Mouse (Mus musculus) spleen, adult 2 months (tissue): ENCODE results near the gene Tmcc2. TPM values are rescaled to one million over a fixed set of nuclear protein-coding genes. Genes with fewer than 3 reads are reported as not detected.

ENCODE experiments used
- DNase-seq, 2 experiments: peaks; one replicate each; pipeline versions ENCODE4 v3.0.0 to v3.0.0-alpha.2; 2012 to 2021; ENCODE audit warnings: low spot score in 2 of 2, low read depth in 1 of 2
- H3K27ac ChIP-seq: fragments of 200-500 bp; 2 replicates; pipeline ENCODE4 v1.5.1; 2012; ENCODE audit warnings: low read length, inconsistent platforms; ENCODE audit not compliant: insufficient read depth
- H3K27me3 ChIP-seq: fragments of 200-500 bp; 2 replicates; pipeline ENCODE4 v1.6.1; 2012; ENCODE audit warnings: mild to moderate bottlenecking, moderate library complexity, low read length, inconsistent platforms; ENCODE audit not compliant: control insufficient read depth, insufficient read depth
- H3K36me3 ChIP-seq: fragments of 200-500 bp; 2 replicates; pipeline ENCODE4 v1.6.1; 2012; ENCODE audit warnings: mild to moderate bottlenecking, low read length, inconsistent platforms; ENCODE audit not compliant: control insufficient read depth, insufficient read depth
- H3K4me1 ChIP-seq: fragments of 200-500 bp; 2 replicates; pipeline ENCODE4 v1.6.1; 2011; ENCODE audit warnings: inconsistent platforms; ENCODE audit not compliant: control insufficient read depth, insufficient read depth, insufficient read length
- H3K4me3 ChIP-seq: fragments of 200-500 bp; 2 replicates; pipeline ENCODE4 v1.5.1; 2011; ENCODE audit warnings: mild to moderate bottlenecking, inconsistent platforms; ENCODE audit not compliant: insufficient read depth, insufficient read length; ENCODE audit errors: extremely low read depth
- CTCF ChIP-seq: fragments of 200-500 bp; IDR thresholded peaks from 2 replicates; pipeline ENCODE4 v1.5.1; 2011; ENCODE audit warnings: mild to moderate bottlenecking, inconsistent platforms; ENCODE audit not compliant: insufficient read depth, insufficient read length, insufficient replicate concordance; ENCODE audit errors: extremely low read depth
- POLR2A ChIP-seq: fragments of 200-500 bp; IDR thresholded peaks from 2 replicates; pipeline ENCODE4 v1.6.1; 2011; ENCODE audit warnings: low read depth, low read length, inconsistent platforms
- WGBS: fragments of 180-500 bp; shearing (Covaris S2); methylation state at CpG from one replicate; pipeline ENCODE4 v1.1.7; 2018; 5-methylcytosine and 5-hydroxymethylcytosine counted together
- polyA plus RNA-seq: library from polyadenylated mRNA; depleted of rRNA; stranded (reverse); fragments of >200 nt; gene quantifications from 2 replicates; pipeline ENCODE4 v1.2.3, GENCODE M21; 2012

Tmcc2 gene
- polyA plus RNA-seq, 1 experiment: 244 TPM

DNA sequence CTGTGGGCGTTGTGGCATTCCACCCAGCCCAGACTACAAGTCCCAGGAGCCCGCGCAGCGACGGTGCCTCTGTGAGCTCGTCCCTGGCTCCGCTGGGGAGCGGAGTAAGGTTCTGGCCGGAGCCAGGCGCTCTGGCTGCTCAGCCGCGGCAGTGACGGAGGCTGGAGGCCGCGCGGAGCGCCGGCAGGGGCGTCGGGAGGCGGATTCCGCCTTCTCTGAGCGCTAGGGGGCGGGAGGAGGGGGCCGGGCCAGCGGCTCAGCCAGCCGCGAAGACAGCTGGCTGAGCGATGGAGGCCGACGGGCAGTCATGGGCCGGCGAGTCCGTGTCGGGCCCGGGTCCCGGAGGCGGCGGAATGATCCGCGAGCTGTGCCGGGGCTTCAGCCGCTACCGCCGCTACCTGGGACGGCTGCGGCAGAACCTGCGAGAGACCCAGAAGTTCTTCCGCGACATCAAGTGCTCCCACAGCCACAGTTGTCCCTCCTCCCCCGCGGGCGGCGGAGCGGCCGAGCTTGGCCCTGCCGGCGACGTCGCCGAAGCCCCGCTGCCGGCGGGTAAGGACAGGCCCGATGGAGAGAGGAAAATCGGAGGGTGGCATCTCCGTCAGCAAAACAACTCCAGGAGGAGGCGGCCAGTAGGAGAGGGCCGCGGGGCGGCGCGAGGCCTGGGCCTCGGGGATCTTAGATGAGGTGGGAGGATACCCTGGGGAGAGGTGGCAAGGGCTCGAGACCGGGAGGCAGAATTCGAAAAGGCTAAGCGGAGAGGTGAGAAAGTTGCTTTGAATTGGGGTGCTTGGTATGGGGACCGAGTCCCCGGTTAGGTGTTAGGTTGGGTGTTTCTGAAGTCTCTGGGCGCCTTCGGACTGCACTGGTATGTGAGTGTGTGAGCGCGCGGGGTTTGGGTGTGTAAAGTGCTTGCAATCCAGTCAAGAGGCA lies 26.5 kb upstream of the Tmcc2 start, which contains the start of gene Dstyk:
Gene Dstyk (plus strand): TSS at position 237 of the 933 bp plus-strand sequence.
- TF ChIP-seq POLR2A (peak; percentile 28), CTCF (0 out of 2 replicates have a peak, but pooled peaks have one; percentile 47)
- WGBS: 2% methylated on average over 84 of the region's 85 CpGs

GRCm38 (mm10) chr1:132416943-132417290 lies 25.8 kb upstream of the Tmcc2 start:
- H3K27me3 ChIP-seq: no peaks in the 10 kb centered on the region
- peak overlapping the region; percentile 76 for H3K27ac ChIP-seq
- H3K4me3 ChIP-seq: peak overlapping the region; percentile 63
- 2% methylated on average over 6 of the region's 6 CpGs for WGBS
- no peak for TF ChIP-seq POLR2A
- no peak for TF ChIP-seq CTCF
- DNase-seq: no peak
- no peaks in the 10 kb centered on the region; the same call in 1 of the 2 replicates for H3K4me1 ChIP-seq
- no peaks in the 10 kb centered on the region for H3K36me3 ChIP-seq

More for the DNA sequence above, 26.5 kb upstream of the Tmcc2 start, which contains the start of gene Dstyk:
- peak within 1 kb of the TSS; percentile 63 for H3K4me3 ChIP-seq
- H3K4me1 ChIP-seq: no peaks in the 10 kb centered on the region; the same call in 1 of the 2 replicates
- H3K27me3 ChIP-seq: no peaks in the 10 kb centered on the region
- H3K27ac ChIP-seq: peak within 1 kb of the TSS; percentile 76
- H3K36me3 ChIP-seq: no peaks in the 10 kb centered on the region
- DNase-seq: peak; percentile 72 to 80

GRCm38 (mm10) chr1:132416244-132416942 lies 25.3 kb upstream of the Tmcc2 start:
- 23% methylated on average over 8 of the region's 8 CpGs for WGBS
- peak overlapping the region; percentile 0; the same call in 1 of the 2 replicates for H3K4me3 ChIP-seq
- DNase-seq: no peak

DNA sequence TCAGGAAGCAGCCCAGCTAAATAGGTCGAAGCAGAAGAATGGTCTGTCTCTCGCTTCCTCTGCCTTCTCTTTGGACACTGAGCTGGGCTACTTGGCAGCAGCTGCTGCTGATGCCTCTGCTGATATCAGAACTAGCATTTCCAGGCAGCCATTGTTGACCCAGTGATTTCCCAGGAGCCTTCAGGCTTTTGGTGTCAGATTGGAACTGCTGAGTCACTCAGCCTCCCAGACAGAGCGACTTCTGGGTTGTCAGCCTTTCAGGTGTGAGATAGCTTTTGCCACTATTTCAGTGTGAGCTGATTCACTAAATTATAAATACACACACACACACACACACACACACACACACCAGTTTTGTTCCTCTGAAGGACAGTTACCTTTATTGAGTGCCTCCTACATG lies 19.6 kb upstream of the Tmcc2 start:
- Histone ChIP-seq H3K27me3 (no peaks in the 10 kb centered on the region), H3K36me3 (no peaks in the 10 kb centered on the region), H3K4me3 (no peak overlapping the region), H3K4me1 (no peaks in the 10 kb centered on the region), H3K27ac (no peak overlapping the region)
- no peak for DNase-seq
- 64% methylated on average over 3 of the region's 3 CpGs for WGBS
- TF ChIP-seq CTCF (no peak), POLR2A (no peak)

More at GRCm38 (mm10) chr1:132416244-132416942, 25.3 kb upstream of the Tmcc2 start:
- TF ChIP-seq POLR2A (no peak), CTCF (no peak)
- no peaks in the 10 kb centered on the region for H3K27me3 ChIP-seq
- no peak overlapping the region for H3K27ac ChIP-seq
- H3K36me3 ChIP-seq: no peaks in the 10 kb centered on the region
- H3K4me1 ChIP-seq: no peaks in the 10 kb centered on the region; the same call in 1 of the 2 replicates

DNA sequence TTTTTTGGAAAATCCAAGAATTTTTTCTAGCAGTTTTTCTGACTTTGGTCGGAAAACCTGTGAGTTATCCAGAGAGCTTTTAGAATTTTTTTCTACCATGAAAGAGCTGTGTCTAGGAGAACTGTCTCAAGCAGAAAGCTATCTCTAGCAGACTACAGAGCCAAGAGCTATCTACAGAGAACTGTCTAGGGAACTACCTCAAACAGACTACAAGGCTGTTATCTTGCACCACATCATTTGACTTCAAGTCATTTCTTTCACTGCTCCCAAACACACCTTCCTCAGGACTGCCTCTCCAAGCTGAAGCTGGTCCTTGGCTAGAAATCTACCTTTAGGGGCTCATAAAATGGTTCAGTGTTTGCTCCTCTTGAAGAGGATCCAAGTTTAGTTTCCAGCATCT lies 10.8 kb upstream of the Tmcc2 start:
- Histone ChIP-seq H3K4me1 (no peaks in the 10 kb centered on the region), H3K27me3 (no peaks in the 10 kb centered on the region), H3K36me3 (no peaks in the 10 kb centered on the region), H3K4me3 (no peak overlapping the region), H3K27ac (no peak overlapping the region)
- WGBS: 89% methylated on average over 1 of the region's 1 CpGs
- DNase-seq: no peak
- no peak for TF ChIP-seq POLR2A
- no peak for TF ChIP-seq CTCF

GRCm38 (mm10) chr1:132400538-132400937 lies 9.5 kb upstream of the Tmcc2 start:
- H3K27ac ChIP-seq: no peak overlapping the region
- no peaks in the 10 kb centered on the region for H3K36me3 ChIP-seq
- no peaks in the 10 kb centered on the region for H3K27me3 ChIP-seq
- 78% methylated on average over 1 of the region's 1 CpGs for WGBS
- TF ChIP-seq CTCF (no peak), POLR2A (no peak)
- no peak overlapping the region for H3K4me3 ChIP-seq
- no peaks in the 10 kb centered on the region for H3K4me1 ChIP-seq
- no peak for DNase-seq

GRCm38 (mm10) chr1:132396705-132397104 lies 5.6 kb upstream of the Tmcc2 start:
- TF ChIP-seq CTCF: no peak
- Histone ChIP-seq H3K36me3 (no peaks in the 10 kb centered on the region), H3K4me3 (no peak overlapping the region), H3K27me3 (peaks cover under 1% of the 10 kb centered on the region), H3K27ac (no peak overlapping the region), H3K4me1 (peaks cover under 1% of the 10 kb centered on the region; the same call in 1 of the 2 replicates)
- DNase-seq: no peak
- 75% methylated on average over 2 of the region's 2 CpGs for WGBS
